Mouse (Mus musculus): ENCODE data around the gene Tmeff1.

DNA sequence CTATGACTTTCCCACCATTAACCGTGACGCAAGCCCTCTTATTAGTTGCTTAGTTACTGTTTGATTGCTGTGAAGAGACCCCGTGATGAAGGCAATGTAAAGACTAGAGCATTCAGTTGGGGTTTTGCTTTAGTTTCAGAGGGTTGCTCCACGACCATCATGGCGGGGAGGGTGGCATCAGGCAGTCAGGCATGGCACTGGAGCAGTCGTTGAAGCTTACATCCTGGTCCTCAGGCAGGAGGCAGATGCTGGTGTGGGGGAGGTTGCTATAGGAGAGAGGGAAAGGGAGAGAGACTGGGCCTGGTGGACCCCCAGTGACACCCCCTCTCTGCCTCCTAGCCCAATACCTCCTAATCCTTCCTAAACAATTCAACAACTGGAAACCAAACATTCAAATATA lies 35.1 kb downstream of the Tmeff1 start:
- TF ChIP-seq EP300 (optimal IDR thresholded peaks at IDR 0.05) (no peak), CTCF (IDR thresholded peaks at IDR 0.05; ENCODE audit: low read depth) (no peak)

All from stomach, postnatal 0 days (tissue).